Mouse (Mus musculus) T-helper 1 cell (primary cell): ENCODE data around the gene Nf1.

ENCODE experiments used
- in situ Hi-C: fragments of 300-600 bp; cut with MboI, MseI; formaldehyde crosslinking; loops from one replicate; pipeline ENCODE4 v1.15.1; 2025; ENCODE audit warnings: high pct_unique_total_duplicates

Gene Nf1

GRCm38 (mm10) chr11:79527739-79528384 is 188.4 kb downstream of the Nf1 start:
- in situ Hi-C loops, result no loop called here

- in situ Hi-C loops, result no loop called here
Measured at GRCm38 (mm10) chr11:79528601-79529000, 189.1 kb downstream of the Nf1 start.

GRCm38 (mm10) chr11:79529226-79529625 is 189.7 kb downstream of the Nf1 start:
- in situ Hi-C loops, result no loop called here

GRCm38 (mm10) chr11:79529736-79530135 is 190.2 kb downstream of the Nf1 start:
- in situ Hi-C loops, result no loop called here

DNA sequence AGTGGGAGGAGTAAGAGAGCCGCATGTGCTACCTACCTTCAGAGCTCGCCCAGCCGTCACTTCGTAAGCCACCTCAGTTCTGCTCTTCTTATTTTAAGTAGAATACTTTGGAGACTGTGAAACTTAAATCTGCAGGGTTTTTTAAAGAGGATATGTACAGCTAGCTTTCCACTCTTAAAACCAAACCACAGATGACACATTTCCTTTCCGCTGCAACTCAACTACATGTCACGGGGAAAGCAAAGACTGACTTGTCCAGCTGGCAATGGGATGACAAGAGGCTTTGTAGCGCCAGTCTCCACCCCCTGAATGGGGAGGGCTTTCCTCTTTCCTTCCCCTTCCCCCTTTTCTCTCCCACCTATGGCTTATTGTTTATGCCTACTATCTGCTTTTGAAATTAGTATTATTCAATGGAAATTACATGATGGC is 190.9 kb downstream of the Nf1 start, which contains the start of the genes Evi2 and Evi2a:
Gene Evi2 (minus strand): TSS at position 257 of the 429 bp plus-strand sequence.
Gene Evi2a (minus strand): TSS at position 277 of the 429 bp plus-strand sequence.
- in situ Hi-C loops, result no loop called here

- in situ Hi-C loops, result no loop called here
Measured at GRCm38 (mm10) chr11:79530774-79531173, 191.3 kb downstream of the Nf1 start.

DNA sequence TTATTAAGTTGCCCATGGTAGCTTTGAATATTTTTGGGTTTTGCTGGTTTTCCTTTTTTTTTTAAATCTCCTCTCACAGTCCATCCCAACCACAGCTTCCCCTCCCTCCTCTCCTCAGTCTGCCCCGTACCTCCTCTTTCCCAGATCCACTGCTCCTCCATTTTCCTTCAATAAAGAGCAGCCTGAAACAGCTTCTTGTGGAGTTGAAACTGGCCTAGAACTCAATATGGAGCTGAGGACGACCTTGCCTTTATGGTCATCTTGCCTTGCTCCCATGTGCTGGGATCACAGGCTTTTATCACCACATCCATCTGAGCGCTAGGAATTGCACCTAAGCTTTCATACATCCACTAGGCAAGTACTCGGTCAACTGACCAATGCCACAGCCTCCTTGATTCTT is 192.0 kb downstream of the Nf1 start:
- in situ Hi-C loops, result no loop called here

GRCm38 (mm10) chr11:79533311-79533710 is 193.8 kb downstream of the Nf1 start:
- in situ Hi-C loops, result no loop called here

- in situ Hi-C loops, result no loop called here
Measured at GRCm38 (mm10) chr11:79533950-79534690, 194.6 kb downstream of the Nf1 start.

DNA sequence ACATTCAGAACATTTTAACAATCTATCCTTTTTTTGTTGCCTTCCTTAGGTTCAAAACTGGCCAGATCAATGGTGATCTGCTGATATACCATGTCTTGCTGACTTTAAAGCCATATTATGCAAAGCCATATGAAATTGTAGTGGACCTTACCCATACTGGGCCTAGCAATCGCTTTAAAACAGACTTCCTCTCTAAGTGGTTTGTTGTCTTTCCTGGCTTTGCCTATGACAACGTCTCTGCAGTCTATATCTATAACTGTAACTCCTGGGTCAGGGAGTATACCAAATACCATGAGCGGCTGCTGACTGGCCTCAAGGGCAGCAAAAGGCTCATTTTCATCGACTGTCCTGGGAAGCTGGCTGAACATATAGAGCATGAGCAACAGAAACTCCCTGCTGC is 196.1 kb downstream of the Nf1 start:
- in situ Hi-C loops, result no loop called here

- in situ Hi-C loops, result no loop called here
Measured at GRCm38 (mm10) chr11:79536293-79536692, 196.8 kb downstream of the Nf1 start.

DNA sequence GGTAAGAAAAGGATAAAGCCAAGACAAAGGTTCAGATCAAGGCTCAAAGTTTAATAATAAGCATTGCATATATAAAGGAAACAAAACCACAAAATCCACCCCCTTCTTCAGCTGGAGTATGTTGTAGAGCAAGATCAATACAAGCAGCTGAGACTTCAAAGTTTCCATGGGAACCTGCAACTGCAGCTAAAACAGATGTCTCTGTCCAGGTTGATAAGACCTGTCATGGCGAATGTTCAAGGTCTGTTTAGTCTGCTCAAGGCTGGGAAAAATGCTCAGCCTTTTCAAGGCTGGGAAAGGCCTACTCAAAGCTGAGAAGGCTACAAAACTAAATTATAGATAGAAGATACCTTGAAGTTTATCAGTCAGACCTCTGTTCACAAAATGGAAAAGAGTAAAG is 213.1 kb downstream of the Nf1 start:
- in situ Hi-C loops, result loop anchor here (5.0 kb wide), 1 partner anchor 80 kb away; no protein-coding TSS in a partner anchor

- in situ Hi-C loops, result no loop called here
Measured at GRCm38 (mm10) chr11:79560536-79560935, 221.0 kb downstream of the Nf1 start.

GRCm38 (mm10) chr11:79563493-79563892 is 224.0 kb downstream of the Nf1 start:
- in situ Hi-C loops, result no loop called here

GRCm38 (mm10) chr11:79566947-79567346 is 227.5 kb downstream of the Nf1 start:
- in situ Hi-C loops, result no loop called here

DNA sequence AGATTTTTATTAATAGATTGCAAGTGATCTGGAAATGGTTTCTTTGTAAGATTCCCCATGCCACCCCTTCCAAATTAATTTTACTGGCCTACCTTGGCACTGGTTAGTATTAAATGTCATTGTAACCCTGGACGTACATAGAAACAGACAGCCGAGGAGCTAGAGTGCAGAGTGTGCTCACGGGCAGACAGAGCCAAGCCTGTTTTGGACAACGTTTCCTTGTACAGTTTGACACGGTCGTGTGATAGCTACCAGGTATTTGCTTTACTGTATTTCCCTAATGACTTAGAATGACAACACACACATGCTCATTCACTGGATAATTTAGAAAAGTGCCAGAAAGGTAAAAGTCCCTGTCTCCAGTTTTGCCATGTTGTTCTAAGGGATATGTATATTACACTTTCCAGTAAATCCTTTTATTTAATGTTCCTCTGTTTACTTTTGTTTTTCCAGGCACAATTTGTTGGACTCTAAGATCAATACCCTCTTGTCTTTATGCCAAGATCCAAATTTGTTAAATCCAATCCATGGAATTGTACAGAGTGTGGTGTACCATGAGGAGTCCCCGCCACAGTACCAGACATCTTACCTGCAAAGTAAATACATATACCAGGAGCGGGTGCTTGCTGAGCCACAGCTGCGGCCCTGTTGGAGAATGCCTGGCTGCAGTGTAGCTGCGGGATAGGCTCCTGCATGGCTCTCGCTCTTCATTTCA is 228.9 kb downstream of the Nf1 start:
- in situ Hi-C loops, result no loop called here

DNA sequence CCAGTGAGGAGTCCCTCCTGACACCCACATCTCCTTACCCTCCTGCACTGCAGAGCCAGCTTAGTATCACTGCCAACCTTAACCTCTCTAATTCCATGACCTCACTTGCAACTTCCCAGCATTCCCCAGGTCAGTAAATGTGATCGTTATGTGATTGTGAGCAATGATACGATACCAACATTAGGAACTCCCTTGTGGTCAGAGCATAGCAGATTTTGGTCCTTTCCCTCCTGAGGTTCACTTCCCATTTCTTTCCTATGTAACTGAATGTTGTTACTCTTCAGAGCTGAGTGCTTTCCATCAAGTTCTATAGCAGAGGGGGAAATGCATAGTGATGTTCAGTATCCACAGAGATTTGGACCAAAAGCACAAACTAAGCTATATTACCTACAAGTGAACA is 230.8 kb downstream of the Nf1 start:
- in situ Hi-C loops, result no loop called here

- in situ Hi-C loops, result no loop called here
Measured at GRCm38 (mm10) chr11:79573836-79574235, 234.3 kb downstream of the Nf1 start.

DNA sequence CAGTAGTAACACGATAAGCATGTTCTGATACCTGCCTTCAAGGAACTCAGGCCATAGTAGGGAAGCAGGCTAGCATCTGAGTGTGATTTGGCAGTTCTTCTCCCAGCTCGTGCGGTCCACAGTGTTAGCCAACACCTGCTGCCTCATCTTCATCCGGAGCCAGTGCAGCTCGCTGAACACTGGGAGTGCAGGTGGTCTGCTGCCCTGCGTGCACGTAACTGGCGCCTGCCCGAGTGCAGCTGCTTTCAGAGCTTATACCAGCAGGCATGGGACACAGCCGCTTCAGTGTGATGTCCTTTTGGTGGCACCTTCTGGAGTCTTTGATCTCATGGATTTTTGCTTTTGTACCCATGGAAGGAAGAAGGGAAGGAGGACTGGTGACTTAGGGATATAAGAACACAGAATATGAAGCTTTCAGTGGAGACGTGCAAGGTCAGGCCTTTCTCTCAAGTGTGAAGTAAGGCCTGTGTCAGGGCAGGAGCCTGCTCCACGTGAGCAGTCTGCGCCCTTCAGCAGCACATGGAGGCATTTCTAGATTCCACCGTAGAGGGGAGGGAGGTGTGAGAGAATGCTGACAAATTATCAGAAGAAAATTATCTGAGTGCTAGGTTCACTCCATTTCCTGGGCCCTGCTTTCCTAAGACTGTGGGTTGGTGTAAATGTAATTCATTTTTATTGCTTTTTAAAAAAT is 236.0 kb downstream of the Nf1 start:
- in situ Hi-C loops, result no loop called here

GRCm38 (mm10) chr11:79577741-79578140 is 238.2 kb downstream of the Nf1 start:
- in situ Hi-C loops, result no loop called here

DNA sequence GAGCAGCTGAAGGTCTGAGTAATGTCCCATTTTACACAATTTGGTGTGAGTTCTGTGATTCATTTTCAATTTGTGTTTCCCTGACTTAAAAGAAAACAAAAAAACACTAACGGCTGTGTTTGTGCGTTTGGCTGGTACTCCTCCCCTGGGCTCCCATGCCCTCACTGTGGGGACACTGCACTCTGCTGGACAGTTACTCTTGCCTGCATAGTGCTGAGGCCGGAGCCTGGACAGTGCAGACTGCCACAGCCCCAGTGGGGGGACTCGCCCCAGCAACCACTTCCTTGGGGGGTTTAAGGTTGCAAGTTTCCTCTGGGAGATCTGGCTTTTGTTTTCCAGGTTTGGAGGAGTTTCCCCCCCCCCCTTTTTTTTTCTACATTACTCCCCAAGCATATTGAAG is 241.2 kb downstream of the Nf1 start:
- in situ Hi-C loops, result no loop called here

DNA sequence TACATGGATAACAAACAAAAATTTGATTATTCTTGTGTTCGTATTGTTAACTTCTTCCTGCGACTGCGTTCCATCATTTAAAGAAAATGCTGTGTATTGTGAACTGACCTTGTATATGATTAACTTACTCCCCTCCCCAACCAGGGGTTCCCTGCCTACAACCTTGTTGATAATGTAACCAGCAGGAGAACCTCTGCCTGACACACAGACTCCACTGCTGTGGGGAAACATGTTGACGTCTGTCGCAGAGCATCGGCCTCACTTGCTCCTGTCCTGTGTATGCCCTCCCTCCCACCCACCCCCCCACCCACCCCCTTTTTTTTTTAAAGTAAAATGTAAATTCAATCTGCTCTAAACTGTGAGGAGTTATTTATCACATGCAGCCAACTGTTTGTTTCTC is 241.8 kb downstream of the Nf1 start:
- in situ Hi-C loops, result no loop called here
